Mouse (Mus musculus): ENCODE results near the gene Mt4. TPM values are rescaled to one million over a fixed set of nuclear protein-coding genes. Genes with fewer than 3 reads are reported as not detected.
A peak's percentile ranks its signal among the peaks of the same experiment; 100 is the strongest.

Gene Mt4
- total RNA-seq, 2 experiments from 2014 or later = not detected

GRCm38 (mm10) chr8:94178857-94179712, 42.1 kb downstream of the Mt4 start, which contains the start of gene Mt1:
Gene Mt1 (plus strand): TSS chr8:94179082.
- peak; percentile 94 to 97 for DNase-seq

GRCm38 (mm10) chr8:94179713-94180560, 42.9 kb downstream of the Mt4 start:
- DNase-seq = peak; percentile 50 to 62

- no peak for DNase-seq
Observed at GRCm38 (mm10) chr8:94180561-94180908, 43.5 kb downstream of the Mt4 start.

- no peak for DNase-seq
Observed at GRCm38 (mm10) chr8:94182055-94182929, 45.3 kb downstream of the Mt4 start.

- peak; percentile 84 to 87 for DNase-seq
Observed at GRCm38 (mm10) chr8:94183117-94183516, 46.1 kb downstream of the Mt4 start.

GRCm38 (mm10) chr8:94184357-94184843, 47.4 kb downstream of the Mt4 start:
- no peak for DNase-seq

- DNase-seq = no peak
Observed at GRCm38 (mm10) chr8:94185791-94186190, 48.8 kb downstream of the Mt4 start.

GRCm38 (mm10) chr8:94186542-94186941, 49.5 kb downstream of the Mt4 start:
- peak; percentile 81 to 84 for DNase-seq

- DNase-seq = peak in 1 of 2 experiments; percentile 40
Observed at GRCm38 (mm10) chr8:94187290-94188002, 50.4 kb downstream of the Mt4 start.

Other genes starting within 250 kb of the Mt4 start
- 100 to 1,000 TPM; 130 to 155 TPM for gene Amfr, start 124.4 kb upstream of the Mt4 start, total RNA-seq (2021)
- 10 to 100 TPM; 23.6 to 24.7 TPM for gene Nudt21, start 100.2 kb upstream of the Mt4 start, total RNA-seq (2021)
- gene Ogfod1, start 100.0 kb upstream of the Mt4 start, total RNA-seq (2021) = 10 to 100 TPM; 31.0 to 35.5 TPM
- gene Bbs2, start 38.3 kb upstream of the Mt4 start, total RNA-seq (2021) = 10 to 100 TPM in 1 of 2 experiments, 1 to 10 TPM in 1; 7.6 to 10.1 TPM
- 1 to 10 TPM; 2.2 to 2.4 TPM for gene Mt3, start 15.4 kb downstream of the Mt4 start, total RNA-seq (2021)
- gene Mt2, start 35.5 kb downstream of the Mt4 start, total RNA-seq (2021) = 10 to 100 TPM; 24.4 to 89.7 TPM
- gene Mt1, start 41.9 kb downstream of the Mt4 start, total RNA-seq (2021) = 100 to 1,000 TPM; 240 to 413 TPM
- 10 to 100 TPM; 15.6 to 16.2 TPM for gene Nup93, start 77.4 kb downstream of the Mt4 start, total RNA-seq (2021)
- gene Slc12a3, start 192.0 kb downstream of the Mt4 start, total RNA-seq (2021) = under 1 TPM; 0.12 to 0.41 TPM
- 100 to 1,000 TPM; 204 to 275 TPM for gene Herpud1, start 249.2 kb downstream of the Mt4 start, total RNA-seq (2021)

Measured in heart, adult 18-20 months (tissue).